Mouse (Mus musculus) liver, embryonic 14.5 days (tissue): ENCODE measurements around the gene Gm20604. TPM values are rescaled to one million over a fixed set of nuclear protein-coding genes. Genes with fewer than 3 reads are reported as not detected.

ENCODE experiments used
- ATAC-seq: fragments of 200-750 bp; cut with Nextera tagmentation; 2 replicates; pipeline ENCODE4 v1.8.0; 2017; ENCODE audit warnings: moderate number of reproducible peaks, mild to moderate bottlenecking, moderate library complexity; ENCODE audit not compliant: insufficient read depth
- DNase-seq, 3 experiments: peaks; one replicate each; pipeline ENCODE4 v3.0.0-alpha.2; 2012 to 2013; ENCODE audit warnings: low read depth in 3 of 3, low spot score in 3 of 3
- H3K27ac ChIP-seq: fragments of 300-500 bp; sonication (generic); 2 replicates; pipeline ENCODE4 v1.5.1; 2014; ENCODE audit warnings: moderate library complexity, mild to moderate bottlenecking, control low read depth, inconsistent platforms
- H3K27me3 ChIP-seq: fragments of 300-500 bp; sonication (generic); 2 replicates; pipeline ENCODE4 v1.6.1; 2014; ENCODE audit warnings: mild to moderate bottlenecking, low read length, moderate library complexity; ENCODE audit not compliant: control insufficient read depth, insufficient read depth
- H3K36me3 ChIP-seq: fragments of 300-500 bp; sonication (generic); replicated peaks from 2 replicates; pipeline ENCODE4 v1.6.1; 2014; ENCODE audit warnings: low read depth; ENCODE audit not compliant: control insufficient read depth, insufficient read depth
- H3K4me1 ChIP-seq, 2 experiments: fragments of 200-500 bp in 1 of 2; fragments of 300-500 bp in 1 of 2; sonication (generic) in 1 of 2; replicated peaks; 2 replicates each; pipeline ENCODE4 v1.6.1; 2012 to 2014; ENCODE audit warnings: antibody characterized with exemption in 1 of 2, inconsistent platforms in 1 of 2, low read length in 1 of 2; ENCODE audit not compliant: control insufficient read depth in 2 of 2, insufficient read depth in 2 of 2
- H3K4me2 ChIP-seq: fragments of 300-500 bp; sonication (generic); 2 replicates; pipeline ENCODE4 v1.6.1; 2014; ENCODE audit warnings: low read depth, mild to moderate bottlenecking, control low read depth, moderate library complexity
- H3K4me3 ChIP-seq, 2 experiments: fragments of 200-500 bp in 1 of 2; fragments of 300-500 bp in 1 of 2; sonication (generic) in 1 of 2; 2 replicates each; pipeline ENCODE4 v1.5.1; 2012 to 2014; ENCODE audit warnings: low read depth in 2 of 2, low read length in 2 of 2, mild to moderate bottlenecking in 2 of 2, control low read depth in 1 of 2, inconsistent platforms in 1 of 2, moderate library complexity in 1 of 2; ENCODE audit not compliant: insufficient read depth in 1 of 2
- H3K9ac ChIP-seq: fragments of 300-500 bp; sonication (generic); replicated peaks from 2 replicates; pipeline ENCODE4 v1.6.1; 2014; ENCODE audit warnings: mild to moderate bottlenecking, control low read depth, moderate library complexity
- H3K9me3 ChIP-seq: fragments of 300-500 bp; sonication (generic); 2 replicates; pipeline ENCODE4 v1.6.1; 2016; ENCODE audit warnings: low read length, mixed read lengths; ENCODE audit not compliant: control insufficient read depth
- CTCF ChIP-seq: IDR thresholded peaks from 2 replicates; pipeline ENCODE4 v1.5.1; 2016; ENCODE audit warnings: antibody characterized with exemption, low read depth, control low read depth
- EP300 ChIP-seq: IDR thresholded peaks from 2 replicates; pipeline ENCODE4 v1.6.1; 2016; ENCODE audit warnings: antibody characterized with exemption, low read depth
- WGBS: fragments of 180-500 bp; shearing (Covaris S2); extraction: QIAGEN DNeasy Blood & Tissue Kit; methylation state at CpG from one replicate; pipeline ENCODE4 v1.1.7; 2014; ENCODE audit not compliant: insufficient replicate concordance; 5-methylcytosine and 5-hydroxymethylcytosine counted together
- polyA plus RNA-seq, 2 experiments: library from polyadenylated mRNA; depleted of rRNA in 1 of 2; stranded (reverse) in 1 of 2; unstranded in 1 of 2; fragments of >200 nt; fragmentation: Nextera tagmentation in 1 of 2; extraction: Ambion mirVana in 1 of 2; gene quantifications; 2 replicates each; pipeline versions ENCODE4 v1.2.1 to v1.2.3; 2012 to 2014

Gm20604 gene
- polyA plus RNA-seq, 2 experiments, result 6.1 to 8.1 TPM

DNA sequence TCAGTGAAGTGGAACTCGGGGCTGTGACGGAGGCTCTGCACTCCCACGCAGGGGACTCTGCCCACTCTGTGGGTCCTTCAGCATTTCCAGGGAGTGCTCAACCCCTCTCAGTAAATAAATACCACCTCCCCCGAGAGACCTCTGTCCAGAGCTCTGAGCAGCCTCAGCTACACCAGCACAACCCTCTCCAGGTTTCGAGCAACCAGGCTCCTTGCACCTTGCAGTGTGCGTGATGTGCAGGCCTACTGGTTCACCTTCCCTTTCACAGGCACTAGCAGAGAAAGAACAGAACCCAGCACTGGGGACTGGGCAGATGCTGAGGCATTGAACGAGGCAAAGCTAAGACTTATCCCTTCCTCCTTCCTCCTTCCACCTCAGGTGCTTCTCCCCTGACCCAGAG is 61.1 kb downstream of the Gm20604 start:
- no peak for DNase-seq
- 65% methylated on average over 7 of the region's 7 CpGs for WGBS
- no peaks in the 10 kb centered on the region for H3K9me3 ChIP-seq
- no peak overlapping the region for H3K27ac ChIP-seq
- ATAC-seq, result no peak
- peaks cover 0 to 20% of the 10 kb centered on the region in 2 experiments; a peak in 3 of 4 replicates for H3K4me1 ChIP-seq
- TF ChIP-seq EP300 (no peak), CTCF (no peak)
- no peaks in the 10 kb centered on the region for H3K27me3 ChIP-seq
- H3K9ac ChIP-seq, result no peak overlapping the region
- H3K4me3 ChIP-seq, result no peak overlapping the region
- H3K4me2 ChIP-seq, result no peak overlapping the region
- H3K36me3 ChIP-seq, result no peaks in the 10 kb centered on the region

DNA sequence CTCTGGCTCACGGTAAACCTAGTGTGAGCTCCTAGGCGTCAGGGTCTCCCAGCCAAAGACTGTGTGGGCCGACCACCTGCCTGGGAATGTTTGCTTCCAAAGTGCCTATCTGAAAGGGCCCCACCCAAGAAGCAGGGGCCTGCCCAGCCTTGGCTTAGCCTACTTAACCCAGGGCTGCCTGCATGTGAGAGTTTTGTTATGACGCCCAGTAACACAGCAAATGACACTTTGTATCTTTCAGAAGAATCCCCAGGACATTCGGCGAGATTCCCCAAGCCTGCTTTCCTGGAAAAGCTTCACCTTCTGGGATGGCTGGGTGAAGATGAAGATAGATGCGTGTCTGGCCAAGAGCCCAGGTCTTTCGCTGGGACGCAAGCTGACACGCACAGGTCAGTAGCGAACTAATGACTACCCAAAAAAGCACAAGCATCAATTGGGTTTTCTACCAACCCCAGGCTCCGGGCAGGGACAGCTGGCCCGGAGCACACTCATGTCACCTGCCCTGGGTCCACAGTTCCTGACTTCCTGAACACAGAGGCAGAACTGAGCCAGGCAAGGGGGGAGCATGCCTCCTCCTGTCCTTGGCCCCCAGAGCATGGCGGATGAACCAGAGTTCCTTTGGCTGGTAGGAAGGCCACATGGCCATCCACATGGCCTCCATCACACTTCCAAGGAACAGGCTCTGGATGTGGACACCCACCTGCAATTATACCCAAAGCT is 61.7 kb downstream of the Gm20604 start:
- no peak for ATAC-seq
- no peak overlapping the region for H3K4me2 ChIP-seq
- DNase-seq, result no peak
- H3K27me3 ChIP-seq, result no peaks in the 10 kb centered on the region
- H3K9ac ChIP-seq, result no peak overlapping the region
- H3K36me3 ChIP-seq, result no peaks in the 10 kb centered on the region
- no peaks in the 10 kb centered on the region for H3K9me3 ChIP-seq
- peaks cover 0 to 20% of the 10 kb centered on the region in 2 experiments; a peak in 3 of 4 replicates for H3K4me1 ChIP-seq
- TF ChIP-seq CTCF, result no peak
- no peak for TF ChIP-seq EP300
- no peak overlapping the region for H3K4me3 ChIP-seq
- H3K27ac ChIP-seq, result no peak overlapping the region
- WGBS, result 76% methylated on average over 14 of the region's 14 CpGs

GRCm38 (mm10) chr12:102695369-102696239 is 62.9 kb downstream of the Gm20604 start:
- H3K4me3 ChIP-seq, result no peak overlapping the region

GRCm38 (mm10) chr12:102691761-102692160 is 66.7 kb downstream of the Gm20604 start:
- no peaks in the 10 kb centered on the region for H3K9me3 ChIP-seq
- TF ChIP-seq EP300 (no peak), CTCF (no peak)
- no peaks in the 10 kb centered on the region for H3K27me3 ChIP-seq
- H3K4me2 ChIP-seq, result no peak overlapping the region
- DNase-seq (no peak), ATAC-seq (no peak)
- no peak overlapping the region for H3K9ac ChIP-seq
- H3K36me3 ChIP-seq, result no peaks in the 10 kb centered on the region
- no peaks in the 10 kb centered on the region for H3K4me1 ChIP-seq
- H3K27ac ChIP-seq, result no peak overlapping the region
- 64% methylated on average over 7 of the region's 7 CpGs for WGBS
- no peak overlapping the region for H3K4me3 ChIP-seq

More at GRCm38 (mm10) chr12:102695369-102696239, 62.9 kb downstream of the Gm20604 start:
- Histone ChIP-seq H3K9me3 (no peaks in the 10 kb centered on the region), H3K4me2 (no peak overlapping the region), H3K9ac (no peak overlapping the region), H3K4me1 (peaks cover 0 to 20% of the 10 kb centered on the region in 2 experiments; a peak in 3 of 4 replicates), H3K36me3 (no peaks in the 10 kb centered on the region), H3K27ac (no peak overlapping the region), H3K27me3 (no peaks in the 10 kb centered on the region)
- 61% methylated on average over 18 of the region's 18 CpGs for WGBS
- ATAC-seq, result no peak
- TF ChIP-seq EP300 (no peak), CTCF (no peak)
- no peak for DNase-seq

Other genes with a start within 250 kb of the Gm20604 start
- gene Chga, start 203.7 kb downstream of the Gm20604 start, polyA plus RNA-seq (2012; rRNA removed), result 0.87 and 1.2 TPM in 2 replicates
- gene Chga, start 203.7 kb downstream of the Gm20604 start, polyA plus RNA-seq (2014; fragmentation: Nextera tagmentation; extraction: Ambion mirVana), result 1.9 and 2.7 TPM in 2 replicates
- 2.0 and 2.3 TPM in 2 replicates for gene Itpk1, start 53.7 kb downstream of the Gm20604 start, polyA plus RNA-seq (2012; rRNA removed)
- gene Itpk1, start 53.7 kb downstream of the Gm20604 start, polyA plus RNA-seq (2014; fragmentation: Nextera tagmentation; extraction: Ambion mirVana), result 2.4 TPM in 2 replicates
- 1.1 and 1.8 TPM in 2 replicates for gene Moap1, start 15.0 kb downstream of the Gm20604 start, polyA plus RNA-seq (2012; rRNA removed)
- gene Moap1, start 15.0 kb downstream of the Gm20604 start, polyA plus RNA-seq (2014; fragmentation: Nextera tagmentation; extraction: Ambion mirVana), result 5.6 and 6.7 TPM in 2 replicates
- 2.0 TPM in 2 replicates for gene Tmem251, start 14.9 kb downstream of the Gm20604 start, polyA plus RNA-seq (2012; rRNA removed)
- gene Tmem251, start 14.9 kb downstream of the Gm20604 start, polyA plus RNA-seq (2014; fragmentation: Nextera tagmentation; extraction: Ambion mirVana), result 6.6 and 6.7 TPM in 2 replicates
- gene Gm28051, start 907 bp downstream of the Gm20604 start, polyA plus RNA-seq (2012; rRNA removed), result not detected in 2 replicates
- not detected in 2 replicates for gene Gm28051, start 907 bp downstream of the Gm20604 start, polyA plus RNA-seq (2014; fragmentation: Nextera tagmentation; extraction: Ambion mirVana)
- gene Gon7, start 869 bp downstream of the Gm20604 start, polyA plus RNA-seq (2012; rRNA removed), result 4.0 and 6.9 TPM in 2 replicates
- 9.3 and 10.8 TPM in 2 replicates for gene Gon7, start 869 bp downstream of the Gm20604 start, polyA plus RNA-seq (2014; fragmentation: Nextera tagmentation; extraction: Ambion mirVana)
- 11.4 and 16.1 TPM in 2 replicates for gene Ubr7, start 705 bp downstream of the Gm20604 start, polyA plus RNA-seq (2012; rRNA removed)
- 25.3 and 25.7 TPM in 2 replicates for gene Ubr7, start 705 bp downstream of the Gm20604 start, polyA plus RNA-seq (2014; fragmentation: Nextera tagmentation; extraction: Ambion mirVana)
- 3.5 and 4.2 TPM in 2 replicates for gene Btbd7, start 119.8 kb upstream of the Gm20604 start, polyA plus RNA-seq (2012; rRNA removed)
- gene Btbd7, start 119.8 kb upstream of the Gm20604 start, polyA plus RNA-seq (2014; fragmentation: Nextera tagmentation; extraction: Ambion mirVana), result 3.9 and 4.3 TPM in 2 replicates
- gene Cox8c, start 140.6 kb upstream of the Gm20604 start, polyA plus RNA-seq (2012; rRNA removed), result not detected in 2 replicates
- gene Cox8c, start 140.6 kb upstream of the Gm20604 start, polyA plus RNA-seq (2014; fragmentation: Nextera tagmentation; extraction: Ambion mirVana), result not detected in 2 replicates
- gene Unc79, start 190.2 kb upstream of the Gm20604 start, polyA plus RNA-seq (2012; rRNA removed), result 0.12 and 0.22 TPM in 2 replicates
- 0.04 TPM in 1 of 2 replicates, not detected in the other for gene Unc79, start 190.2 kb upstream of the Gm20604 start, polyA plus RNA-seq (2014; fragmentation: Nextera tagmentation; extraction: Ambion mirVana)